Mouse (Mus musculus) kidney, postnatal 25 days (tissue): ENCODE measurements around the gene Tnfsf10.

Experiments
- DNase-seq, 2 experiments: peaks; one replicate each; pipeline ENCODE4 v3.0.0; 2021; ENCODE audit warnings: mixed read lengths in 2 of 2

The Tnfsf10 gene

DNA sequence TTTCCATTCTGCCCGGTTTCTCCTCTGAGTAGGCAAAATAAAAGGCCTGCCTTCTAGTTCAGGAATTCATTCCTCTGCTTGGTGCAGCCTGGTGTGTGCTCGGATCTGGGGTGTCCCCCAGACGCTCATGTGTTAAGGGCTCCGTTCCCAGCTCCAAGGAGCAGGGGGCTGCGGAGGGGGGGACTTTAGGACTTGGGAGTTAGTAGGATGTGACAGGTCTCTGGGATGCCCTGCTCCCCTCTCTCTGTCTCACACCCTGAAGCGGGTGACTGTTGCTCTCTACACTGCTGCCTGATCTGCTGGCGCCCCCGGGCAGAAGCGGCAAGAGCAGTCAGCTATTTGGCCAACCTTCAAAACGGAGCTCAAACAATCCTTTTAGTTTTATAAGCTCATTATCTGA lies 10.0 kb upstream of the Tnfsf10 start:
- DNase-seq: no peak

DNA sequence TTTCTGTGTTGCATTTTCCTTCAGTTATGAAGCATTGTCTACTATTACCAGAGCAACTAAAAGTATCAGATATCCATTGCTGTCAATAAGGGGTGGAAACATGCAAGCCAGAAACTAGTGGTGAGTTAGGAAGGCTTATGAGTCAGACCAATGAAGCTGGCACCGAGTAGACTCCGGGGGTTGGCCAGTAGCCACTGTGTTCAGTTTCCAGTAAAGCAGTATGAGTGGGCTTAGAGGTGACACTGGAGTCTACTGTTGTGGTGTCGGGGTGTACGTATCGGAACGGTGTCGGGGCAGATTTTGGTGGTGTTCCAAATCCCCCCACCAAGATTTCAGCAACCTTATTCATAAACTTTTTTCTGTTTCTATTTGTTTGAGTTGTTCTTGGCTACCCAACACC lies 5.9 kb upstream of the Tnfsf10 start:
- no peak for DNase-seq

DNA sequence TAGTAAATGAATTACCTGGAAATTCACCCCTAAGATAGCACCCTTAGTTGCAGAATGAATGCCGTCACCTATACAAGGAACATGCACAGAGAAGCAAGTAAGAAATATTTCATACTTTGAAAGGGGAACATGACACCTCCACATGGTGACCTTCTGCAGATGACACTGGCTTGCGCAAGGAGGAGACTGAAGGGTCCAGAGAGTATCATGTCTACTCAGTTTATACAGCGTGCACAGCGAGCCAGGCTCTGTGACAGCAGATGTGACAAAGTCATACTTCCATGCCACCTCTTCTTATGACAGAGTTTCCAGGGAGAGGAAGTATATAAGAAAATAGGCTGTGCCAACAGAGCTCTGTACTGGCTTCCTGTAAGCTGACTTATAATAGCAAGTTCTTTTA lies 5.4 kb upstream of the Tnfsf10 start:
- no peak for DNase-seq

- no peak for DNase-seq
Measured at GRCm38 (mm10) chr3:27314506-27315164, 2.2 kb upstream of the Tnfsf10 start.

- peak in 1 of 2 experiments; percentile 32 for DNase-seq
Measured at GRCm38 (mm10) chr3:27317288-27318024, 628 bp downstream of the Tnfsf10 start.

GRCm38 (mm10) chr3:27319650-27320049 lies 2.8 kb downstream of the Tnfsf10 start:
- peak; percentile 36 to 75 for DNase-seq

- DNase-seq: peak; percentile 80 to 89
Measured at GRCm38 (mm10) chr3:27320613-27321495, 4.0 kb downstream of the Tnfsf10 start.

DNA sequence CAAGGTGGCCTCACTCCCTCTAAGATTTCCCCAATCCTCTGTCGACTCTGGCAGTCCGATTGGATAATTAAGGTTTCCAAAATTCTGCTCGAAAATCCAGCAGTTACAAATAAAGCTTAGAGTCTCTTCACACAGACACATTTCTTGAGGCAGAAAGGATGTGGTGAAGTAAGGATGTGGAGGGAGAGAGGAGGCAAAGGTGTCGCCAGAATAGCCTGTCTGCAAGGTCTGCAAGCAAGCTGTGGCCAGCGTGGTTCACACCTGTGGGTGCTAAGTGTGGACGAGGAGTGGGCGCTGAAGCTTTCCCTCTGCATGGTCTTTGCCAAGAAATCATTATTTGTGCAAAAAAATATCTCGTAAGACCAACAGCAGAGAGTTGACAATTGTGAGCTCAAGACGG lies 5.8 kb downstream of the Tnfsf10 start:
- DNase-seq: no peak

DNA sequence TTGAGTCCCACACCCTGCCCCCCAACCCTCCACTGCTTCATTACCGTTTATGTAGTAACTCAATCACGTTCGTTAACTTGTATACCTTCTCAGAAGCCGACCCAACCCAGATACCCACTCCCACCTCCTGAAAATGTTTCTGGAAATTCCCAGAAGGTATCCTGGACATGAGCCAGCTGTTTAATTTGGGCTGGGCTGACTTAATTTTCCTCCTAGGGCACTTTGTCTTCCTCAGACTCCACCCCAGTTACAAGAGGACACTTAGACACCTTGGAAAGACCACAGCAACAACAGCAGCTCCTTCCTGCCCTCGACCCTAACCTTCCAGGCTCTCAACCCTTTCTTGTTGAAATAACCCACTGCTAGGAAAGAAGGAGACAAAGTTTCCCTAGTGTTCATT lies 6.7 kb downstream of the Tnfsf10 start:
- DNase-seq: peak; percentile 65 to 71

GRCm38 (mm10) chr3:27326633-27327191 lies 9.9 kb downstream of the Tnfsf10 start:
- peak; percentile 81 to 86 for DNase-seq

- no peak for DNase-seq
Measured at GRCm38 (mm10) chr3:27330706-27331105, 13.9 kb downstream of the Tnfsf10 start.

GRCm38 (mm10) chr3:27338437-27338836 lies 21.6 kb downstream of the Tnfsf10 start:
- DNase-seq: peak; percentile 73 to 83

DNA sequence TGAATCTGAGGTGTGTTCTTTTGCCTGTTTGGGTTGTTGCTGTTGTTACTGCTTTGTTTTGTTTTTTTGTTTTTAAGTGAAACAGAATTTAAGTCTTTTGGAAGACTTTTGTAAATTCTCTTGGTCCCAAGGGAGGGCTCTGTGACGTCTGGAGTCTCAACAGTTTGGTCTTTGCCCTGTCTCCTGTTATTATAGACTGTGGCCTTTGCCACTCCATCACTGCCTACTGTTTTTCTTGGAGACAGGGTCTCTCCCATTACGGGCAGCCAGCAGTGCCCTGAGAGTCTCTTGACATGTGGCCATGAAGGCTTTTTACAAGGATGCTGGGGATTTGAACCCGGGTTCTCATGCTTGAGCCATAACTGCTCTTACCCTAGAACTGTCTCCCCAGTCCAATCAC lies 22.1 kb downstream of the Tnfsf10 start:
- DNase-seq: peak; percentile 51 to 52

DNA sequence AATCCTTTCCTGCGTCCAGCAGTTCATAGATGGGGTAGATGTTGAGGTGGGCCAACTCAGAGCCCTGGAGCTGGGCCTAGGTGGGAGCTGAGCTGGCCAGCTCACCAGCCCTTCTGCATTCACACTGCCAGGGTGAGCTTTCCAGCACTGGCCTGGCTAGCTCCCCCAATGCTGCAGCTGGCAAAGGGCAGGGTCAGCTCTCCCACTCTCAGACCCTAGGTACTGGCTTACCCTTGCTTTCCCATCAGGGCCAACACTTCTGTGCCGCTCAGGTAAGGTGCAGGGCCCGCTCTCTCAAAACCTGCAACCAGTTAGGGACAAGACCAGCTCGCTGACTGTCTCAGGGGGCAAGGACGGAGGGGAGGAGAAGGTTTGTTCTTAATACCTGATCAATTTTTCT lies 23.9 kb downstream of the Tnfsf10 start:
- DNase-seq: no peak

GRCm38 (mm10) chr3:27342462-27342861 lies 25.6 kb downstream of the Tnfsf10 start:
- DNase-seq: no peak

GRCm38 (mm10) chr3:27345526-27345925 lies 28.7 kb downstream of the Tnfsf10 start:
- DNase-seq: peak; percentile 77 to 79

GRCm38 (mm10) chr3:27348462-27348861 lies 31.6 kb downstream of the Tnfsf10 start:
- DNase-seq: no peak

- peak; percentile 78 to 81 for DNase-seq
Measured at GRCm38 (mm10) chr3:27351105-27351504, 34.3 kb downstream of the Tnfsf10 start.

DNA sequence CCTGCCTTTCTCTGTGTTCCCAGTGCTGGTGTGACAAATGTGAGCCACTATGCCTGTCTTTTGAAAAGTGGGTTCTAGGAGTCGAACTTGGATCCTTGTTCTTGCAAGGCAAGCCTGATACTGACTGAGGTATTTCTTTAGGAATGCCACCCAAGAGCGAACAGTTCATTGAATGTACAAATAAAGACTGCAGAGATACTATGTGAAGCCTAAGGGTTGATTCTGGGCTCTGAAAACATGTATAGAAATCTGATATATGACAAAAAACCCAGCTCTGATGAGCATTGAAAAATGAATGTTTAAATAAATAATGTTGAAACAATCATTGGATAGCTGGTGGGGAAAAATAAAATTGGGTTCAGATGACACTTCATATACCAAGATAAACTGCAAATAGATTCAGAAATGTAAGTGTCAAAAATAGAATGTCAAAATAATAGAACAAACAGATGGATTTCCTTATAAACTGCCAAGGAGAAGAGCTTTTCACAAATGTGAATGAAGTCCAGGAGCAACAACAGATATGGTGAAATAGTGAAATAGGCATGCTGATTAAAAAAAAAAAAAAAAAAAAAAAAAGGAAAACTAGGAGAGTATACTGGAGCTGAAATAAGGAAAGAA lies 42.4 kb downstream of the Tnfsf10 start:
- DNase-seq: no peak

- DNase-seq: peak; percentile 58 to 74
Measured at GRCm38 (mm10) chr3:27370125-27370524, 53.3 kb downstream of the Tnfsf10 start.

- no peak for DNase-seq
Measured at GRCm38 (mm10) chr3:27370582-27371275, 53.9 kb downstream of the Tnfsf10 start.

- DNase-seq: no peak
Measured at GRCm38 (mm10) chr3:27371276-27371621, 54.4 kb downstream of the Tnfsf10 start, which contains the start of gene Ghsr. Ghsr (plus strand) TSS chr3:27371351.
